Mouse (Mus musculus): ENCODE measurements around the gene Klhl8.

The Klhl8 gene

GRCm38 (mm10) chr5:103813997-103814542 lies 97.0 kb downstream of the Klhl8 start:
- no peak for DNase-seq (ENCODE audit: extremely low spot score, low spot score)

GRCm38 (mm10) chr5:103813291-103813690 lies 97.8 kb downstream of the Klhl8 start:
- no peak for DNase-seq (ENCODE audit: extremely low spot score, low spot score)

Measured in neural tube, embryonic 10.5 days (tissue).